Mouse (Mus musculus) embryo, embryonic 9.5 days (tissue): Measurements from ENCODE around the gene Tenm3.

Experiments
- DNase-seq: peaks from one replicate; pipeline ENCODE4 v3.0.0-alpha.2; 2017; ENCODE audit errors: extremely low spot score

Tenm3 gene

GRCm38 (mm10) chr8:48843931-48844285, at the start of gene Tenm3:
Gene Tenm3, minus strand, starts transcription at chr8:48843951.
- peak; percentile 74 for DNase-seq

- no peak for DNase-seq
Measured at GRCm38 (mm10) chr8:48890216-48890765, 46.5 kb upstream of the Tenm3 start.

- no peak for DNase-seq
Measured at GRCm38 (mm10) chr8:48884270-48884669, 40.5 kb upstream of the Tenm3 start.

GRCm38 (mm10) chr8:48880585-48880984, 36.8 kb upstream of the Tenm3 start:
- no peak for DNase-seq

GRCm38 (mm10) chr8:48865972-48866371, 22.2 kb upstream of the Tenm3 start:
- no peak for DNase-seq

GRCm38 (mm10) chr8:48865485-48865884, 21.7 kb upstream of the Tenm3 start:
- DNase-seq: no peak

GRCm38 (mm10) chr8:48850223-48851010, 6.7 kb upstream of the Tenm3 start:
- DNase-seq: no peak

GRCm38 (mm10) chr8:48849091-48849616, 5.4 kb upstream of the Tenm3 start:
- DNase-seq: no peak

- DNase-seq: peak; percentile 41
Measured at GRCm38 (mm10) chr8:48844961-48845360, 1.2 kb upstream of the Tenm3 start.

GRCm38 (mm10) chr8:48844370-48844905, 687 bp upstream of the Tenm3 start:
- peak; percentile 40 for DNase-seq

- peak; percentile 84 for DNase-seq
Measured at GRCm38 (mm10) chr8:48842991-48843930, 490 bp downstream of the Tenm3 start.

GRCm38 (mm10) chr8:48842516-48842990, 1.2 kb downstream of the Tenm3 start:
- no peak for DNase-seq

GRCm38 (mm10) chr8:48842035-48842434, 1.7 kb downstream of the Tenm3 start:
- DNase-seq: peak; percentile 15

GRCm38 (mm10) chr8:48835745-48836144, 8.0 kb downstream of the Tenm3 start:
- DNase-seq: no peak

- DNase-seq: no peak
Measured at GRCm38 (mm10) chr8:48827454-48827853, 16.3 kb downstream of the Tenm3 start.

GRCm38 (mm10) chr8:48825666-48826065, 18.1 kb downstream of the Tenm3 start:
- no peak for DNase-seq

- no peak for DNase-seq
Measured at GRCm38 (mm10) chr8:48822291-48822690, 21.5 kb downstream of the Tenm3 start.

- DNase-seq: no peak
Measured at GRCm38 (mm10) chr8:48819962-48820361, 23.8 kb downstream of the Tenm3 start.

- DNase-seq: no peak
Measured at GRCm38 (mm10) chr8:48819348-48819747, 24.4 kb downstream of the Tenm3 start.

- DNase-seq: no peak
Measured at GRCm38 (mm10) chr8:48816941-48817340, 26.8 kb downstream of the Tenm3 start.

- DNase-seq: no peak
Measured at GRCm38 (mm10) chr8:48812196-48812741, 31.5 kb downstream of the Tenm3 start.
